Mouse (Mus musculus) stomach, postnatal 0 days (tissue): Measurements from ENCODE around the gene Rrh. TPM values are rescaled to one million over a fixed set of nuclear protein-coding genes. Genes with fewer than 3 reads are reported as not detected.

Experiments used
- ATAC-seq: fragments of 200-750 bp; cut with Nextera tagmentation; 2 replicates; pipeline ENCODE4 v1.8.0; 2017; ENCODE audit not compliant: low FRiP score, low TSS enrichment
- DNase-seq: peaks from one replicate; pipeline ENCODE4 v3.0.0-alpha.2; 2016; ENCODE audit warnings: low spot score
- H3K27ac ChIP-seq: fragments of 300-500 bp; sonication (generic); replicated peaks from 2 replicates; pipeline ENCODE4 v1.5.1; 2014; ENCODE audit warnings: mild to moderate bottlenecking, control low read depth
- H3K27me3 ChIP-seq: fragments of 300-500 bp; sonication (generic); 2 replicates; pipeline ENCODE4 v1.6.1; 2014; ENCODE audit warnings: low read length; ENCODE audit not compliant: control insufficient read depth, insufficient read depth
- H3K36me3 ChIP-seq: fragments of 300-500 bp; sonication (generic); 2 replicates; pipeline ENCODE4 v1.6.1; 2014; ENCODE audit warnings: low read length, mixed read lengths; ENCODE audit not compliant: control insufficient read depth, insufficient read depth
- H3K4me1 ChIP-seq: fragments of 300-500 bp; sonication (generic); replicated peaks from 2 replicates; pipeline ENCODE4 v1.6.1; 2014; ENCODE audit warnings: antibody characterized with exemption; ENCODE audit not compliant: control insufficient read depth, insufficient read depth
- H3K4me2 ChIP-seq: fragments of 300-500 bp; sonication (generic); replicated peaks from 2 replicates; pipeline ENCODE4 v1.6.1; 2014; ENCODE audit warnings: low read depth, mild to moderate bottlenecking, control low read depth, moderate library complexity
- H3K4me3 ChIP-seq: fragments of 300-500 bp; sonication (generic); 2 replicates; pipeline ENCODE4 v1.5.1; 2014; ENCODE audit warnings: low read depth, low read length, control low read depth
- H3K9ac ChIP-seq: fragments of 300-500 bp; sonication (generic); 2 replicates; pipeline ENCODE4 v1.6.1; 2014; ENCODE audit warnings: mild to moderate bottlenecking, low read length, control low read depth, mixed read lengths
- H3K9me3 ChIP-seq: fragments of 300-500 bp; sonication (generic); 2 replicates; pipeline ENCODE4 v1.6.1; 2016; ENCODE audit warnings: low read length; ENCODE audit not compliant: control insufficient read depth
- CTCF ChIP-seq: IDR thresholded peaks from 2 replicates; pipeline ENCODE4 v1.5.1; 2016; ENCODE audit warnings: antibody characterized with exemption, low read depth, mild to moderate bottlenecking, moderate library complexity
- EP300 ChIP-seq: optimal IDR thresholded peaks from 2 replicates; pipeline ENCODE3; 2016; ENCODE audit warnings: antibody characterized with exemption
- WGBS: fragments of 180-500 bp; shearing (Covaris S2); extraction: QIAGEN DNeasy Blood & Tissue Kit; methylation state at CpG from one replicate; pipeline ENCODE4 v1.1.7; 2014; 5-methylcytosine and 5-hydroxymethylcytosine counted together
- polyA plus RNA-seq: library from polyadenylated mRNA; unstranded; fragments of >200 nt; fragmentation: Nextera tagmentation; extraction: Ambion mirVana; gene quantifications from 2 replicates; pipeline ENCODE4 v1.2.1, GENCODE M21; 2015

Rrh gene
- polyA plus RNA-seq, 1 experiment from 2014 or later = 0.05 TPM

GRCm38 (mm10) chr3:129836965-129837364 lies 14.6 kb upstream of the Rrh start:
- ATAC-seq (no peak), DNase-seq (no peak)
- TF ChIP-seq EP300 (no peak), CTCF (no peak)
- no peaks in the 10 kb centered on the region for H3K36me3 ChIP-seq
- H3K4me3 ChIP-seq = peak overlapping the region; percentile 21
- H3K27me3 ChIP-seq = no peaks in the 10 kb centered on the region
- no peak overlapping the region for H3K9ac ChIP-seq
- H3K4me1 ChIP-seq = no peaks in the 10 kb centered on the region
- H3K27ac ChIP-seq = no peak overlapping the region
- 69% methylated on average over 6 of the region's 6 CpGs for WGBS
- H3K9me3 ChIP-seq = no peaks in the 10 kb centered on the region
- H3K4me2 ChIP-seq = peak overlapping the region; percentile 5; the same call in 1 of the 2 replicates

GRCm38 (mm10) chr3:129836051-129836697 lies 13.8 kb upstream of the Rrh start:
- no peak for TF ChIP-seq EP300
- TF ChIP-seq CTCF = no peak
- Histone ChIP-seq H3K9me3 (no peaks in the 10 kb centered on the region), H3K4me3 (peak overlapping the region; percentile 27; the same call in 1 of the 2 replicates), H3K4me1 (no peaks in the 10 kb centered on the region), H3K4me2 (peak overlapping the region; percentile 40), H3K36me3 (no peaks in the 10 kb centered on the region), H3K9ac (peak overlapping the region; percentile 31), H3K27ac (peak overlapping the region; percentile 86), H3K27me3 (no peaks in the 10 kb centered on the region)
- ATAC-seq (peak; percentile 86), DNase-seq (peak; percentile 80)
- WGBS = 14% methylated on average over 11 of the region's 11 CpGs

- H3K4me1 ChIP-seq = no peaks in the 10 kb centered on the region
- H3K9me3 ChIP-seq = no peaks in the 10 kb centered on the region
- no peaks in the 10 kb centered on the region for H3K36me3 ChIP-seq
- DNase-seq = peak; percentile 63
- WGBS = 51% methylated on average over 6 of the region's 6 CpGs
- no peak for TF ChIP-seq EP300
- no peak for TF ChIP-seq CTCF
- peak; percentile 76 for ATAC-seq
- peak within 1 kb of the TSS; percentile 31 for H3K9ac ChIP-seq
- peak within 1 kb of the TSS; percentile 86 for H3K27ac ChIP-seq
- no peaks in the 10 kb centered on the region for H3K27me3 ChIP-seq
- peak within 1 kb of the TSS; percentile 27 for H3K4me3 ChIP-seq
- H3K4me2 ChIP-seq = peak within 1 kb of the TSS; percentile 40
These were observed 13.1 kb upstream of the Rrh start, which contains the start of gene Cfi for GRCm38 (mm10) chr3:129835388-129835934. TSS of gene Cfi (plus strand) at chr3:129835884.

- Histone ChIP-seq H3K36me3 (no peaks in the 10 kb centered on the region), H3K27ac (peak within 1 kb of the TSS; percentile 91), H3K4me2 (peak within 1 kb of the TSS; percentile 78), H3K9me3 (no peaks in the 10 kb centered on the region), H3K27me3 (no peaks in the 10 kb centered on the region), H3K4me3 (peak within 1 kb of the TSS; percentile 92), H3K9ac (peak within 1 kb of the TSS; percentile 88), H3K4me1 (peaks cover 5% of the 10 kb centered on the region; the same call in 1 of the 2 replicates)
- under 1% methylated on average over 51 of the region's 60 CpGs for WGBS
- TF ChIP-seq CTCF (no peak), EP300 (no peak)
- DNase-seq (peak; percentile 97), ATAC-seq (peak; percentile 85)
These were observed 8.7 kb upstream of the Rrh start, which contains the start of gene Gar1 for GRCm38 (mm10) chr3:129831035-129831568. TSS of gene Gar1 (minus strand) at chr3:129831396.

- TF ChIP-seq EP300 (no peak), CTCF (no peak)
- Histone ChIP-seq H3K27ac (peak overlapping the region; percentile 91), H3K4me2 (peak overlapping the region; percentile 78), H3K4me3 (peak overlapping the region; percentile 92), H3K36me3 (no peaks in the 10 kb centered on the region), H3K9me3 (no peaks in the 10 kb centered on the region), H3K4me1 (peaks cover 5% of the 10 kb centered on the region; the same call in 1 of the 2 replicates), H3K9ac (peak overlapping the region; percentile 88), H3K27me3 (no peaks in the 10 kb centered on the region)
- DNase-seq = peak; percentile 76
- WGBS = 0% methylated on average over 42 of the region's 45 CpGs
- ATAC-seq = peak; percentile 0; the same call in 1 of the 2 replicates
These were observed 8.2 kb upstream of the Rrh start for GRCm38 (mm10) chr3:129830626-129831025.
